Mouse (Mus musculus) neural tube, embryonic 14.5 days (tissue): ENCODE results near the gene Olig2. TPM values are rescaled to one million over a fixed set of nuclear protein-coding genes. Genes with fewer than 3 reads are reported as not detected.

ENCODE experiments used
- ATAC-seq: fragments of 200-750 bp; cut with Nextera tagmentation; 2 replicates; pipeline ENCODE4 v1.8.0; 2017; ENCODE audit warnings: low read depth, mild to moderate bottlenecking, moderate TSS enrichment, moderate library complexity
- H3K27ac ChIP-seq: fragments of 300-500 bp; sonication (generic); 2 replicates; pipeline ENCODE4 v1.5.1; 2014; ENCODE audit warnings: low read depth, mild to moderate bottlenecking, control low read depth, low read length, moderate library complexity, mixed read lengths
- H3K27me3 ChIP-seq: fragments of 300-500 bp; sonication (generic); 2 replicates; pipeline ENCODE4 v1.6.1; 2014; ENCODE audit warnings: low read length; ENCODE audit not compliant: control insufficient read depth, insufficient read depth
- H3K36me3 ChIP-seq: fragments of 300-500 bp; sonication (generic); 2 replicates; pipeline ENCODE4 v1.6.1; 2014; ENCODE audit warnings: low read length, mixed read lengths; ENCODE audit not compliant: control insufficient read depth, insufficient read depth
- H3K4me1 ChIP-seq: fragments of 300-500 bp; sonication (generic); 2 replicates; pipeline ENCODE4 v1.6.1; 2014; ENCODE audit warnings: low read length; ENCODE audit not compliant: control insufficient read depth, insufficient read depth
- H3K4me2 ChIP-seq: fragments of 300-500 bp; sonication (generic); 2 replicates; pipeline ENCODE4 v1.6.1; 2014; ENCODE audit warnings: mild to moderate bottlenecking, low read depth, low read length, control low read depth
- H3K4me3 ChIP-seq: fragments of 300-500 bp; sonication (generic); 2 replicates; pipeline ENCODE4 v1.5.1; 2014; ENCODE audit warnings: low read depth, low read length, control low read depth, mixed read lengths
- H3K9ac ChIP-seq: fragments of 300-500 bp; sonication (generic); replicated peaks from 2 replicates; pipeline ENCODE4 v1.6.1; 2014; ENCODE audit warnings: low read depth, mild to moderate bottlenecking, control low read depth, low read length, mixed read lengths
- H3K9me3 ChIP-seq: fragments of 300-500 bp; sonication (generic); 2 replicates; pipeline ENCODE4 v1.6.1; 2016; ENCODE audit warnings: low read length; ENCODE audit not compliant: control insufficient read depth
- WGBS: fragments of 180-500 bp; shearing (Covaris S2); extraction: QIAGEN DNeasy Blood & Tissue Kit; methylation state at CpG from one replicate; pipeline ENCODE4 v1.1.7; 2014; 5-methylcytosine and 5-hydroxymethylcytosine counted together
- polyA plus RNA-seq: library from polyadenylated mRNA; unstranded; fragments of >200 nt; fragmentation: Nextera tagmentation; extraction: Ambion mirVana; gene quantifications from 2 replicates; pipeline ENCODE4 v1.2.1, GENCODE M21; 2014

The Olig2 gene
- polyA plus RNA-seq, 1 experiment from 2014 or later, result 8.3 TPM

- H3K4me1 ChIP-seq, result no peaks in the 10 kb centered on the region
These were observed 1.2 kb upstream of the Olig2 start for GRCm38 (mm10) chr16:91224068-91224402.

DNA sequence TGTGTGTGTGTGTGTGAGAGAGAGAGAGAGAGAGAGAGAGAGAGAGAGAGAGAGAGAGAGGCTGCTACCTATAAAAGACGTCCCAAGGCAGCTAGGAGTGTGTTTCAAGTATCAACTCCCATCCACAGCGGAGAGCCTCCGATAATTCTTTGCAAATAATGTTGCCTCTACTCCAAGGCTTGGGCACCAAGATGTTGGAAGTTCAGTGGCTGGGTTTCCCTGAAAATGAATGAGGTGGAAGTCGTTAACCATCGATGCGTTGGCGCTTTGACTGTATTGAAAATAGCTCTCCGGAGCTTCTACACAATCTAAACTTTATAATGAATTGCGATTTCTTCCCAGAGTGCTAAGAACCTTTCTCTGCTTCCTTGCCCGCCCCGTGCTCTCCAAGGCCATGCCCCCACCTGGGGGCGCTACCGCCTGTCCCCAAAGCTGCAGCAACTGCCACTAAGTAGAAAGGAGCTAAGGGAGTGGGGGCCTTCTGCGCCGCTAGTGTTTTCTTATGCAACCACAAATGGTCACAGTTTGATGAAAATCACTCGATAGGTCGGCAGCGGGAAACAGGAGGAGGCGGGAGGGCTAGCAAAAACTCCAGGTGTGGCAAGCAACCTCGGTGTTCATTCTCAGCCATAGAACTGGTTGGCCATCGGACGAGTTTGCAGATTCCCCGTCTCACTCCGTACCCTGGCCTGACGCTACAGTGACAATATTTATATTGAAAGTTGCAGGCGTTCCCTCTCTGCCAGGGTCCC lies 600 bp upstream of the Olig2 start:
- no peak; the same call in 1 of the 2 replicates for ATAC-seq
- Histone ChIP-seq H3K9me3 (no peaks in the 10 kb centered on the region), H3K4me3 (no peak overlapping the region), H3K27me3 (peaks cover 84% of the 10 kb centered on the region), H3K9ac (no peak overlapping the region), H3K4me2 (peak overlapping the region; percentile 21; the same call in 1 of the 2 replicates), H3K36me3 (no peaks in the 10 kb centered on the region), H3K4me1 (no peaks in the 10 kb centered on the region), H3K27ac (no peak overlapping the region)
- 1% methylated on average over 26 of the region's 26 CpGs for WGBS

More at GRCm38 (mm10) chr16:91224068-91224402, 1.2 kb upstream of the Olig2 start:
- H3K9me3 ChIP-seq, result no peaks in the 10 kb centered on the region
- no peak overlapping the region for H3K27ac ChIP-seq
- ATAC-seq, result no peak
- no peak overlapping the region for H3K4me3 ChIP-seq
- H3K36me3 ChIP-seq, result no peaks in the 10 kb centered on the region
- no peak overlapping the region for H3K9ac ChIP-seq
- WGBS, result 3% methylated on average over 10 of the region's 10 CpGs
- peaks cover 84% of the 10 kb centered on the region for H3K27me3 ChIP-seq
- no peak overlapping the region for H3K4me2 ChIP-seq

DNA sequence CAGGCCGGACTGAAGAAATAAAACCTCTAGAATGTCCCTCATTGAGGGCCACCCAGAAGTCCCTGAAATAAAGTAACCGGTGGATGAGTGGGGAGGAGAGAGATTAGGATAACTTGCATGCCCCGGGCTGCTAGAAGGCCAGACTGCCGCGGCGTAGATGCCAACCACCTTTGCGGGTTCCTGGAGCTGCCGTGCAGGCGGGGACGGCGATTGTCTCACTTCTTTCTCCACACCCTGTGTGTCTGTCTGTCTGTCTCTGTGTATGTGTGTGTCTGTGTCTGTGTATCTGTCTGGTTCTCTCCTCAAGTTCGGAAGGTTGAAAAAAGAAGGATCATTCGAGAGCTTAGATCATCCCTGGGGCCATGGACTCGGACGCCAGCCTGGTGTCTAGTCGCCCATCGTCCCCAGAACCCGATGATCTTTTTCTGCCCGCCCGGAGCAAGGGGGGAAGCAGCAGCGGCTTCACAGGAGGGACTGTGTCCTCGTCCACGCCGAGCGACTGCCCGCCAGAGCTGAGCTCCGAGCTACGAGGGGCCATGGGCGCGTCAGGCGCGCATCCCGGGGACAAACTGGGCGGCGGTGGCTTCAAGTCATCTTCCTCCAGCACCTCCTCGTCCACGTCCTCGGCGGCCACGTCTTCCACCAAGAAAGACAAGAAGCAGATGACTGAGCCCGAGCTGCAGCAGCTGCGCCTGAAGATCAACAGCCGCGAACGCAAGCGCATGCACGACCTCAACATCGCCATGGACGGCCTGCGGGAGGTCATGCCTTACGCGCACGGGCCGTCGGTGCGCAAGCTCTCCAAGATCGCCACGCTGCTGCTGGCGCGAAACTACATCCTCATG lies 1.0 kb downstream of the Olig2 start:
- H3K4me1 ChIP-seq, result no peaks in the 10 kb centered on the region
- H3K27ac ChIP-seq, result no peak overlapping the region
- WGBS, result under 1% methylated on average over 60 of the region's 60 CpGs
- H3K4me3 ChIP-seq, result peak overlapping the region; percentile 16; the same call in 1 of the 2 replicates
- H3K9me3 ChIP-seq, result no peaks in the 10 kb centered on the region
- H3K4me2 ChIP-seq, result no peak overlapping the region
- peaks cover 81% of the 10 kb centered on the region for H3K27me3 ChIP-seq
- no peaks in the 10 kb centered on the region for H3K36me3 ChIP-seq
- ATAC-seq, result no peak
- H3K9ac ChIP-seq, result no peak overlapping the region

DNA sequence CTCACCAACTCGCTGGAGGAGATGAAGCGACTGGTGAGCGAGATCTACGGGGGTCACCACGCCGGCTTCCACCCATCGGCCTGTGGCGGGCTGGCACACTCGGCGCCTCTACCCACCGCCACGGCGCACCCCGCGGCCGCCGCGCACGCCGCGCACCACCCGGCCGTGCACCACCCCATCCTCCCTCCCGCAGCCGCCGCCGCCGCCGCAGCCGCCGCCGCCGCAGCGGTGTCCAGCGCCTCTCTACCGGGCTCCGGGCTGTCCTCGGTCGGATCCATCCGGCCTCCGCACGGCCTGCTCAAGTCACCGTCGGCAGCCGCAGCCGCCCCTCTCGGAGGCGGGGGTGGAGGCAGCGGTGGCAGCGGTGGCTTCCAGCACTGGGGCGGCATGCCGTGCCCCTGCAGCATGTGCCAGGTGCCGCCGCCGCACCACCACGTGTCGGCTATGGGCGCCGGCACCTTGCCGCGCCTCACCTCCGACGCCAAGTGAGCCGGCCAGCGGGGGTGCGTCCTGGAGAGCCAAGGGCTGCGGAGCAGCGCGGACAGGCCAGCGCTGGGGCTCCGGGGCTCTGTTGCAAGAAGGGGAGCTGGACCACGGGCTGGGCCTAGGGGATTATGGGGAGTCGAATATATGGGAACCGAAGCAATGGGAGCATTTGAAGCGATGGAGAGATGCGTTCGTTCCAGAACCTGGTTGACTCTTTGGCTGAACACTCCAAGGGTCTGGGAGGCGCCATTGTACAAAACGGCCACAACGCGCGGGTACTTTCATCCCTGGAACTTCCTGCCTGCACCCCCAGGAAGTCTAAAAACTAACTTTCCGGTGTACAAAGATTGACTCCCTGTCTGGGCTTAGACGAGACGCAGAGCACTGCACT lies 1.9 kb downstream of the Olig2 start:
- no peak overlapping the region for H3K27ac ChIP-seq
- no peaks in the 10 kb centered on the region for H3K9me3 ChIP-seq
- H3K9ac ChIP-seq, result peak overlapping the region; percentile 34; the same call in 1 of the 2 replicates
- H3K4me1 ChIP-seq, result 0 out of 2 replicates have a peak, but pooled peaks cover 1% of the 10 kb centered on the region
- H3K27me3 ChIP-seq, result peaks cover 78% of the 10 kb centered on the region
- no peaks in the 10 kb centered on the region for H3K36me3 ChIP-seq
- H3K4me2 ChIP-seq, result no peak overlapping the region
- WGBS, result 1% methylated on average over 70 of the region's 85 CpGs
- ATAC-seq, result no peak
- peak overlapping the region; percentile 16 for H3K4me3 ChIP-seq

GRCm38 (mm10) chr16:91227760-91228043 lies 2.4 kb downstream of the Olig2 start:
- H3K9me3 ChIP-seq, result no peaks in the 10 kb centered on the region
- WGBS, result 2% methylated on average over 6 of the region's 6 CpGs
- no peak overlapping the region for H3K27ac ChIP-seq
- H3K4me1 ChIP-seq, result 0 out of 2 replicates have a peak, but pooled peaks cover 3% of the 10 kb centered on the region
- ATAC-seq, result no peak
- H3K4me3 ChIP-seq, result peak overlapping the region; percentile 16
- no peak overlapping the region for H3K9ac ChIP-seq
- H3K4me2 ChIP-seq, result no peak overlapping the region
- peaks cover 79% of the 10 kb centered on the region for H3K27me3 ChIP-seq
- no peaks in the 10 kb centered on the region for H3K36me3 ChIP-seq

DNA sequence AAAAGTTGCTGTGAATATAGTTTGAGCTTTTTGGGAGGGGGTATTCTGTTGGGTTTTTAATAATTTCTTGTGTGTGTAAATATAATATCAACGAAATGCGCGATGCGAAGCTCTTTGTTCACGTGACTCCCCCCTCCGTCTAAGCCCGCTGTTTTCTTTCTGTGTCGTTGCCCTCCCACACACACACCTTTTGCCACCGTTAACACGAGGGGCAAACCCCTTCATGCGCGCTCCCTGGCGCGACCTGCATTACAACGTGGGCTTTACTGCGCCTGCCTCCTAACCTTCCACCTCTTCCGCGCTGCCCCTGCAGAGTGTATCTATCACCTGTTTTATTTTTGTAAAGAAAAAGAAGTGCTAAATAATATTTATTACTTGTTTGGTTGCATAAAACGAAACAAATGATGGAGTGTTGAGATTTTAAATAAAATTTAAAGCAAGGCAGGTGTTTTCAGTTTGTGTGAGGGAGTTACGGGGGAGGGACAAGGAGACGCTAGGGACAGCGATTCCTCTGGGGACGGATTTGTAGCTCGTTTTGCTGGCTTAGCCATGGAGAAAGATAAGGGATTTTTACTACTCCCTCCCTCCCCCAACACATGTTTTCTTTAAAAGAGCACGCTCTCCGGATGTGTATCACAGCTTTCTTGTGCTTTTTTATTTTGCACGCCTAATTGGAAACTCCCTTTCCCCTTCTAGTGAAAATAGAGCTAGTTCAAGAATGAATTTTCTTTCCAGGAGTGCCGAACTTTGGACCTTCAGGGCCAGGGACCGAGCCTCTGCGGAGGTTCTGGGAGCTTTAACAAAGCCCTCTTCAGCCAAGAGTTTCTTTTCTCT lies 3.2 kb downstream of the Olig2 start:
- 0 out of 2 replicates have a peak, but pooled peaks cover 3% of the 10 kb centered on the region for H3K4me1 ChIP-seq
- H3K27me3 ChIP-seq, result peaks cover 79% of the 10 kb centered on the region
- peak overlapping the region; percentile 10; the same call in 1 of the 2 replicates for H3K4me3 ChIP-seq
- H3K36me3 ChIP-seq, result no peaks in the 10 kb centered on the region
- no peak overlapping the region for H3K4me2 ChIP-seq
- H3K9me3 ChIP-seq, result no peaks in the 10 kb centered on the region
- H3K27ac ChIP-seq, result no peak overlapping the region
- no peak overlapping the region for H3K9ac ChIP-seq
- no peak for ATAC-seq
- 1% methylated on average over 30 of the region's 30 CpGs for WGBS

GRCm38 (mm10) chr16:91229072-91229348 lies 3.8 kb downstream of the Olig2 start:
- 0 out of 2 replicates have a peak, but pooled peaks cover 3% of the 10 kb centered on the region for H3K4me1 ChIP-seq
- ATAC-seq, result no peak
- H3K4me2 ChIP-seq, result no peak overlapping the region

GRCm38 (mm10) chr16:91229643-91230042 lies 4.4 kb downstream of the Olig2 start:
- Histone ChIP-seq H3K9ac (no peak overlapping the region), H3K27me3 (peaks cover 81% of the 10 kb centered on the region), H3K9me3 (no peaks in the 10 kb centered on the region), H3K4me3 (no peak overlapping the region), H3K4me1 (0 out of 2 replicates have a peak, but pooled peaks cover 3% of the 10 kb centered on the region), H3K27ac (no peak overlapping the region), H3K36me3 (no peaks in the 10 kb centered on the region), H3K4me2 (no peak overlapping the region)
- 11% methylated on average over 8 of the region's 8 CpGs for WGBS
- no peak for ATAC-seq

More at GRCm38 (mm10) chr16:91229072-91229348, 3.8 kb downstream of the Olig2 start:
- H3K27me3 ChIP-seq, result peaks cover 79% of the 10 kb centered on the region
- WGBS, result under 1% methylated on average over 10 of the region's 10 CpGs
- H3K36me3 ChIP-seq, result no peaks in the 10 kb centered on the region
- H3K4me3 ChIP-seq, result peak overlapping the region; percentile 10; the same call in 1 of the 2 replicates
- H3K9me3 ChIP-seq, result no peaks in the 10 kb centered on the region
- no peak overlapping the region for H3K27ac ChIP-seq
- H3K9ac ChIP-seq, result no peak overlapping the region
